Mouse (Mus musculus): ENCODE data around the gene Slc7a3. TPM values are rescaled to one million over a fixed set of nuclear protein-coding genes. Genes with fewer than 3 reads are reported as not detected.
"Not testable (repeated sequence)": the region's sequence is repeated elsewhere in the genome, so short reads cannot be mapped to it uniquely, and the experiment has no call there.

Gene Slc7a3
- polyA plus RNA-seq (2012): 0.01 TPM in 1 of 2 replicates, not detected in the other

DNA sequence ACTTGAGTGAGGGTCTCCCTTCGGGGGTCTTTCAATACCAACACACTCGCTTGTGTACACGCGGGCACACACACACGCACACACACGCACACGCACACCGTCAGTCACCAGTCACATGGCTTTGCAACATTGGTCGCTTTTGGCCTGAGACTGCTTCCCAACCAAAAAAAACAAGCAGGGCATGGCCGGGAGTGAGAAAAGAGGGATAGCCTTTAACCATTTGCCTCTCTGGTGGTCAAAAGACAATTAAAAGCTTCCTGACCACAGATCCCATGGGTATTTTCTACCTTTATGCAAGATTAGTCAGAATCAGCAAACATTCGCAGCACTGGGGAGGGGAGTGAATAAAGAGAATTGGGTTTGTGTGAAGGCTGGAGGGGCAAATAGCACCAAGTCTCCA is at the start of gene Slc7a3:
Gene Slc7a3 (minus strand): TSS at position 101 of the 400 bp plus-strand sequence.
- Histone ChIP-seq H3K9me3 (ENCODE audit: control insufficient read depth, low read length) (no peaks in the 10 kb centered on the region), H3K36me3 (ENCODE audit: control insufficient read depth) (no peaks in the 10 kb centered on the region), H3K27me3 (ENCODE audit: control insufficient read depth) (peaks cover 22% of the 10 kb centered on the region), H3K4me3 (replicated peaks) (no peak within 1 kb of the TSS), H3K4me1 (ENCODE audit: control insufficient read depth) (no peaks in the 10 kb centered on the region)
- no peak for TF ChIP-seq TAL1 (IDR thresholded peaks at IDR 0.05; ENCODE audit: low read length)
- no peak for TF ChIP-seq GATA1 (IDR thresholded peaks at IDR 0.05; ENCODE audit: low read length)

DNA sequence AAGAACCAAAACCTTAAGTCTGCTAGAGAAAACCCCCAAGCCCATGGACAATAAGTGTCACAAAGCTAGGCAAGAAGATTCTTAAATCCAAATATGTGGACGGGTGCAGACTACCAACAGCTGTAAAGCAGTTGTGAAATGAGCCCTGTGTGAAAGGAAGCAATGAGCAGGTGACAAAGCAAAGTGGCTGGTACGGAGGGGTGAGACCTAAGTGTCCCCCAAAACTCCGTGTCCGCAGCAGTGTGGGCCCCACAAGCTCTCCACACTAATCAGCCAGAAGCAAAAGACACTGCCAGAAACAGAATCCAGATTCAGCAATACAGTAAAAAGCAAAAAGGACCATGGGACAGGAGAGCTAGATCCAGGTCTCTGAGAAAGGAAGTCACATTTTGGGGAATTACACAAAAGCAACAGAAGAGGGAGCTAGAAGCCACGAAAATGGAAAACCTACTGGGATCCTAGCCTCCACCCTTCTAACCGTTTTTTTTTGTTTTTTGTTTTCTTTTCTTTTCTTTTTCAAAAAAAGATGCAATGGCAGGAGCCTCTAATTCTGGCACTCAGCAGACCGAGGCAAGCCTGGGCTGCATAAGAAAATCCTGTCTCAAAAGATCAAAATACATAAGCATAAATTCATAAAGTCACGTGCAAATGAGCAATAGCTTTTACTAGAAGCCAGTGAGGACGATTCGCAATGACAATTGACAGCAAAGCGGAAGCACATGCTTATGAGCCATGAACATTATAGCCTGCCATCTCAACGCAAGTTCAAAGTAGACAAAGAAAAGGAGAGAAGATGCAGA is 46.4 kb upstream of the Slc7a3 start:
- Histone ChIP-seq H3K9me3 (ENCODE audit: control insufficient read depth, low read length) (no peaks in the 10 kb centered on the region), H3K4me1 (ENCODE audit: control insufficient read depth) (no peaks in the 10 kb centered on the region), H3K36me3 (ENCODE audit: control insufficient read depth) (no peaks in the 10 kb centered on the region), H3K4me3 (replicated peaks) (peak overlapping the region; percentile 1), H3K27me3 (ENCODE audit: control insufficient read depth) (no peaks in the 10 kb centered on the region)
- TF ChIP-seq TAL1 (IDR thresholded peaks at IDR 0.05; ENCODE audit: low read length): no peak
- no peak for TF ChIP-seq GATA1 (IDR thresholded peaks at IDR 0.05; ENCODE audit: low read length)

DNA sequence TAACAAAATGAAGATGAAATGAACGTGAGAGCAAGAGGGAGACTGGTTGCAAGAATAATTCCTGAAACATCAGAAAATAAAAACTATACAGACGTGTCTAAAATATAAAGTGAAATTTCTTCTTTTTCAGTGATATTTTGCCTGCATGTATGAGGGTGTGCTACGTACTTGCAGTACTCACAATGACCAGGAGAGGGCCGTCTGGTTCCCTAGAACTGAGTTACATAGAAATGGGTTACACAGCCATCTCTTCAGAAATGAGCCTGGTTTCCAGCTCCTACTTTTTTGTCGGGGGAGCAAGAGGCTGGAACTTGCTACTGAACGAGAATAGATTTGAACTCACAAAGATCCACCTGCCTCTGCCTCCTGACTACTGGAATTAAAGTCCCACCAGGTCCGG is 45.2 kb upstream of the Slc7a3 start:
- Histone ChIP-seq H3K4me1 (ENCODE audit: control insufficient read depth) (no peaks in the 10 kb centered on the region), H3K4me3 (replicated peaks) (no peak overlapping the region), H3K27me3 (ENCODE audit: control insufficient read depth) (no peaks in the 10 kb centered on the region), H3K9me3 (ENCODE audit: control insufficient read depth, low read length) (no peaks in the 10 kb centered on the region), H3K36me3 (ENCODE audit: control insufficient read depth) (no peaks in the 10 kb centered on the region)
- TF ChIP-seq TAL1 (IDR thresholded peaks at IDR 0.05; ENCODE audit: low read length) (no peak), GATA1 (IDR thresholded peaks at IDR 0.05; ENCODE audit: low read length) (no peak)

DNA sequence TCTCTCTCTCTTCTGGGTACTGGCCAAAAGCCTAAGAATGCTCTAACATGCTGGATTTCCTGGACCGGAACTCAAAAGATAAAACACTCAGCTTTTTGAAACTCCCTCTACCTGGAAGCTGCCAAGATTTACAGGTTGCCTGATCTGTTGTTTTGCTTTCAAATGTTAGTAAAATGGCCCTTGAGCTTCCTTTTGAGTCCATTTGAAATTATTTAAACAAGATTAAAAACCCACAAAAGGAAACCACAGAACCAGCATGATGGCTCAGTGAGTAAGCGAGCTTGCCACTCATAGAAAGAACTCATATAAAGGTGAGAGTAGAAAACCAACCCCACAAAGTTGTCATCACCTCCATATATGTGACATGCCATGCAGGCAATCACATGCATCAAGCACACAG is 42.7 kb upstream of the Slc7a3 start:
- H3K4me1 ChIP-seq (ENCODE audit: control insufficient read depth): no peaks in the 10 kb centered on the region
- H3K4me3 ChIP-seq (replicated peaks): no peak overlapping the region
- no peaks in the 10 kb centered on the region for H3K9me3 ChIP-seq (ENCODE audit: control insufficient read depth, low read length)
- H3K27me3 ChIP-seq (ENCODE audit: control insufficient read depth): no peaks in the 10 kb centered on the region
- no peaks in the 10 kb centered on the region for H3K36me3 ChIP-seq (ENCODE audit: control insufficient read depth)
- TF ChIP-seq TAL1 (IDR thresholded peaks at IDR 0.05; ENCODE audit: low read length) (no peak), GATA1 (IDR thresholded peaks at IDR 0.05; ENCODE audit: low read length) (no peak)

GRCm38 (mm10) chrX:101126977-101127376 is 41.2 kb upstream of the Slc7a3 start:
- H3K9me3 ChIP-seq (ENCODE audit: control insufficient read depth, low read length): no peaks in the 10 kb centered on the region
- no peak for TF ChIP-seq TAL1 (IDR thresholded peaks at IDR 0.05; ENCODE audit: low read length)
- TF ChIP-seq GATA1 (IDR thresholded peaks at IDR 0.05; ENCODE audit: low read length): no peak
- H3K4me3 ChIP-seq (replicated peaks): no peak overlapping the region
- no peaks in the 10 kb centered on the region for H3K36me3 ChIP-seq (ENCODE audit: control insufficient read depth)
- H3K4me1 ChIP-seq (ENCODE audit: control insufficient read depth): no peaks in the 10 kb centered on the region
- no peaks in the 10 kb centered on the region for H3K27me3 ChIP-seq (ENCODE audit: control insufficient read depth)

DNA sequence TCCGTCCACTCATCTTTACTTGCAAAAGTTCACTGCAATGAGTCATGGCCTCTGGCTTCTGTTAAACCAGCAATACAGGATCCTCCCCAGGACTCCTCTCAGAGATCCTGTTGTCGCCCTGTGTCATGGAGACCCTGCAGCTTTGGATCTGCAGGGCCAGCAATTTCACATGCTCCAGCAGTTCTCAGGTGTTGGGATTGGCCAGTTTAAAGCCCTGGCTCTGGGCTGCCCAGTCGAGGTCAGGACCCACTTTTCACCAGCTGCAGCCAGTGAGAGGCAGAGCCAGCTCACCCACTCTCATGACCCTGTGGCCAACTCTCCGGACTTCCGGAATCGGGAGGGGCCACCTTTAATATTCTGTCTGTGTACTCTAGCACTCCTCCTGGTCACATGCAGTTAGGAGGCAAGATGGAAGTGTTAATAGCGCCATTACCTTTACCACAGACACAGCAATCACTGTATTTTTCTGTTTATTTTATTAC is 40.7 kb upstream of the Slc7a3 start:
- Histone ChIP-seq H3K4me3 (replicated peaks) (no peak overlapping the region), H3K27me3 (ENCODE audit: control insufficient read depth) (no peaks in the 10 kb centered on the region), H3K4me1 (ENCODE audit: control insufficient read depth) (no peaks in the 10 kb centered on the region), H3K9me3 (ENCODE audit: control insufficient read depth, low read length) (no peaks in the 10 kb centered on the region), H3K36me3 (ENCODE audit: control insufficient read depth) (no peaks in the 10 kb centered on the region)
- no peak for TF ChIP-seq TAL1 (IDR thresholded peaks at IDR 0.05; ENCODE audit: low read length)
- TF ChIP-seq GATA1 (IDR thresholded peaks at IDR 0.05; ENCODE audit: low read length): no peak

DNA sequence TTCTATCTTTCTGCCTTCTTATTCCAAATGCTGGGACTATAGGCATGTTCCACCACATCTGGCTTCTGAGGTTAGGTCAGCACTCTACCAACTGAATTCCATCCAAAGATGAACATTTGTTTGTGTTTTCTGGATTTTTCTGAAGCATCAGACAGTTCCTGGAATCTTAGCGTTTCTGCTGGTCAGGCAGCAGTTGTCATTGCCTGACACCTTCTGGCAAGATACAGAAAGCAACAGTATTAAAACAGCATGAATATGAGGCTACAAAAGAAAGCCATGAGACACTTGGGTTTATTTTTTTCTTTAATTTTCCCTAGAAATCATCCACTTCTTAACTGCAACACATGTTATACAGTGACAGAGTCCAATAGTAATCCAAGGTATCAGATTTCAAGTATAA is 34.7 kb upstream of the Slc7a3 start:
- Histone ChIP-seq H3K27me3 (ENCODE audit: control insufficient read depth) (no peaks in the 10 kb centered on the region), H3K36me3 (ENCODE audit: control insufficient read depth) (no peaks in the 10 kb centered on the region), H3K4me1 (ENCODE audit: control insufficient read depth) (no peaks in the 10 kb centered on the region), H3K4me3 (replicated peaks) (no peak overlapping the region), H3K9me3 (ENCODE audit: control insufficient read depth, low read length) (no peaks in the 10 kb centered on the region)
- TF ChIP-seq TAL1 (IDR thresholded peaks at IDR 0.05; ENCODE audit: low read length) (no peak), GATA1 (IDR thresholded peaks at IDR 0.05; ENCODE audit: low read length) (no peak)

GRCm38 (mm10) chrX:101085211-101085610 is 609 bp downstream of the Slc7a3 start:
- not testable (repeated sequence) for H3K9me3 ChIP-seq (ENCODE audit: control insufficient read depth, low read length); H3K4me1 ChIP-seq (ENCODE audit: control insufficient read depth); H3K36me3 ChIP-seq (ENCODE audit: control insufficient read depth); H3K4me3 ChIP-seq (replicated peaks)
- H3K27me3 ChIP-seq (ENCODE audit: control insufficient read depth): peaks cover 22% of the 10 kb centered on the region

- TF ChIP-seq GATA1 (IDR thresholded peaks at IDR 0.05; ENCODE audit: low read length) (no peak), TAL1 (IDR thresholded peaks at IDR 0.05; ENCODE audit: low read length) (no peak)
- H3K27me3 ChIP-seq (ENCODE audit: control insufficient read depth): peaks cover 22% of the 10 kb centered on the region
- H3K9me3 ChIP-seq (ENCODE audit: control insufficient read depth, low read length): no peaks in the 10 kb centered on the region
- no peak overlapping the region for H3K4me3 ChIP-seq (replicated peaks)
- H3K4me1 ChIP-seq (ENCODE audit: control insufficient read depth): no peaks in the 10 kb centered on the region
- H3K36me3 ChIP-seq (ENCODE audit: control insufficient read depth): no peaks in the 10 kb centered on the region
These were observed 1.6 kb downstream of the Slc7a3 start for GRCm38 (mm10) chrX:101084192-101084591.
